Mouse (Mus musculus): Measurements from ENCODE around the gene Cgnl1.

- TF ChIP-seq CTCF (IDR thresholded peaks at IDR 0.05; ENCODE audit: extremely low read depth, insufficient read depth, insufficient read length, insufficient replicate concordance) (no peak), POLR2A (IDR thresholded peaks at IDR 0.05; ENCODE audit: low read depth, low read length) (no peak)
Measured at GRCm38 (mm10) chr9:71816121-71816520, 44.7 kb upstream of the Cgnl1 start.

Data from spleen, adult 2 months (tissue).